Mouse (Mus musculus) olfactory bulb, adult 2 months (tissue): ENCODE results near the gene Lrrc8d. TPM values are rescaled to one million over a fixed set of nuclear protein-coding genes. Genes with fewer than 3 reads are reported as not detected.

Experiments used
- H3K27ac ChIP-seq: fragments of 200-500 bp; 2 replicates; pipeline ENCODE4 v1.5.1; 2012; ENCODE audit warnings: low read depth, low read length; ENCODE audit not compliant: insufficient read depth
- H3K4me1 ChIP-seq: fragments of 200-500 bp; 2 replicates; pipeline ENCODE4 v1.6.1; 2012; ENCODE audit warnings: low read length; ENCODE audit not compliant: control insufficient read depth, insufficient read depth
- H3K4me3 ChIP-seq: fragments of 200-500 bp; 2 replicates; pipeline ENCODE4 v1.5.1; 2012; ENCODE audit warnings: mild to moderate bottlenecking, low read depth, low read length, moderate library complexity; ENCODE audit not compliant: insufficient read depth
- CTCF ChIP-seq: fragments of 200-500 bp; IDR thresholded peaks from 2 replicates; pipeline ENCODE4 v1.5.1; 2012; ENCODE audit warnings: low read depth, mild to moderate bottlenecking, low read length, moderate library complexity; ENCODE audit not compliant: insufficient read depth
- POLR2A ChIP-seq: fragments of 200-500 bp; IDR thresholded peaks from 2 replicates; pipeline ENCODE4 v1.6.1; 2012; ENCODE audit warnings: mild to moderate bottlenecking, low read depth, low read length, moderate library complexity; ENCODE audit not compliant: insufficient read depth
- WGBS: fragments of 180-500 bp; shearing (Covaris S2); methylation state at CpG from one replicate; pipeline ENCODE4 v1.1.7; 2018; 5-methylcytosine and 5-hydroxymethylcytosine counted together
- polyA plus RNA-seq: library from polyadenylated mRNA; stranded (reverse); fragments of >200 nt; gene quantifications from 2 replicates; pipeline ENCODE4 v1.2.4, GENCODE M21; 2012; ENCODE audit warnings: low replicate concordance; ENCODE audit not compliant: missing spikeins, insufficient read depth, insufficient read length

The Lrrc8d gene
- polyA plus RNA-seq, 1 experiment, result not detected

DNA sequence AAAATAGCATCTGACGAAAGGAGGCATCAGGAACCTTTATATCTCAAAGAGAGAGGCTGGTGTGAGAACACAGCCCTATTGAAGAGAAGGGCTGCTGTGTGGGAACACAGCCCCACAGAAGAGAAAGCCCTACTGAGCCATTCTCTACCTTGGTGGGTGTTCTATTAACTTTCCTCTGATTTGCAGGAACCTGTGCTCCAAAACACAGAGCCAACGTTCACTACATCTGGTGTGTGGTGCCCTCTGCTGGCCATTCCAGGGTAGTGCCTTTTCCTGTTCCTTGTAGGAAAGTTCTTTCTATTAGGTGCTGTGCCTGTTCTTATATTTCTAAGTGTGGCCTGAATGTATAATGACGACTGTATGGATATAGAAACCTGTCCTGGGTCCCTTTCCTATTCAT is 168.8 kb downstream of the Lrrc8d start:
- Histone ChIP-seq H3K4me3 (no peak overlapping the region), H3K4me1 (no peaks in the 10 kb centered on the region; the same call in 1 of the 2 replicates), H3K27ac (no peak overlapping the region)
- WGBS, result 15% methylated on average over 3 of the region's 3 CpGs
- no peak for TF ChIP-seq POLR2A
- TF ChIP-seq CTCF, result no peak

DNA sequence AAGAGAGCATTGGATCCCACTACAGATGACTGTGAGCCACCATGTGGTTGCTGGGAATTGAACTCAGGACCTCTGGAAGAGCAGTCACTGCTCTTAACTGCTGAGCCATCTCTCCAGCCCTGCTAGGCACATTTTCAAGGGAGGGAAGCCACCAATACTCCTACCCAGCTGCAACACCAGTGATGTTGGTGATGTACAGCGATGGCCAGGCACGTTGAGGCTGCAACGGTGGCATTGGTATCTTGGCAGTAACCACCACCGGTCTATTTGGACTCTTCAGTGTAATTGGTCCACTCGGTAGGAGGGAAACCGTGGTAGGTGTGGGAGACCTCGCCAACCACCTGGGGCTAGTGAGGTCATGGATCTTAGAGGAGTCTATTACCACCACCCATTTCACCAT is 170.0 kb downstream of the Lrrc8d start:
- no peak overlapping the region for H3K27ac ChIP-seq
- H3K4me1 ChIP-seq, result no peaks in the 10 kb centered on the region; the same call in 1 of the 2 replicates
- H3K4me3 ChIP-seq, result no peak overlapping the region
- no peak for TF ChIP-seq CTCF
- TF ChIP-seq POLR2A, result no peak
- 91% methylated on average over 7 of the region's 7 CpGs for WGBS

DNA sequence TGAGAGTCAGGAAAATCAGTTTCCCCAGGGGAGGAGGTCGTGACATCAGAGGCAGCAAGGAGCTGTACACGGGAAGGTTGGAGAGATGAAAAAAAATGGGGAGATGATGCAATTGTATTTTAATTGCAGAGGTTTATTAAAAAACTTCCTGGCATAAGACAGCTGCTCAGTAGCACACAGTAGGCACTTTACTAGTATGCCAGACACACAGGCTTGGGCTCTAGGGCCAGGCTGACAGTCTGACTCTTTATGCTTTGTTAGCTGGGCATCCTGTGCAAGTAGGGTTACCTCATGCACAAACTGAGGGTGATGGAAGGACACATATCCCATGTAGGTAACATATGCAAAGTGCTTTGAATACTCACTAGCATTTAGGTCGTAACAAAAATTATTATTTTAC is 171.4 kb downstream of the Lrrc8d start:
- peaks cover 4% of the 10 kb centered on the region for H3K4me1 ChIP-seq
- 85% methylated on average over 3 of the region's 3 CpGs for WGBS
- no peak for TF ChIP-seq POLR2A
- no peak for TF ChIP-seq CTCF
- no peak overlapping the region for H3K27ac ChIP-seq
- H3K4me3 ChIP-seq, result no peak overlapping the region

DNA sequence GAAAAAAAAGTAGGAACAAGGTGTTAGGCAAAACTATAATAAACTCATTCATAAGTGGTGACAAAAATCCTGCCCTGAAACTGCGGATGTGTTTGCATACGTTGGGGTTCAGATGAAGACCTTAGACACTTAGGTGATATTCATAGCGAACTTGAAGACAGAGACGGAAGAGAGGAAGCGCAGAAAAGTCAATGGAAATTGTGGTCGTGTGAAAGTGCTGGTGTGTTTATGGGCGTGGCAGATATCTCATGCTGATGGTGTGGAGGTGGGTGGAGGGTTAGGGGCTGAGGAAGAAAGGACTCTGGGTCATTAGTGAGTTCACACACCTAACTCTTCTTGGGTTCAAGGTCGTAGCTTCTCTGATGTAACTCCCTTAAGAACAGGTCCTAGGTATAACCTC is 172.4 kb downstream of the Lrrc8d start:
- no peak for TF ChIP-seq POLR2A
- no peak for TF ChIP-seq CTCF
- Histone ChIP-seq H3K27ac (no peak overlapping the region), H3K4me1 (peaks cover 4% of the 10 kb centered on the region), H3K4me3 (no peak overlapping the region)
- 86% methylated on average over 8 of the region's 8 CpGs for WGBS

DNA sequence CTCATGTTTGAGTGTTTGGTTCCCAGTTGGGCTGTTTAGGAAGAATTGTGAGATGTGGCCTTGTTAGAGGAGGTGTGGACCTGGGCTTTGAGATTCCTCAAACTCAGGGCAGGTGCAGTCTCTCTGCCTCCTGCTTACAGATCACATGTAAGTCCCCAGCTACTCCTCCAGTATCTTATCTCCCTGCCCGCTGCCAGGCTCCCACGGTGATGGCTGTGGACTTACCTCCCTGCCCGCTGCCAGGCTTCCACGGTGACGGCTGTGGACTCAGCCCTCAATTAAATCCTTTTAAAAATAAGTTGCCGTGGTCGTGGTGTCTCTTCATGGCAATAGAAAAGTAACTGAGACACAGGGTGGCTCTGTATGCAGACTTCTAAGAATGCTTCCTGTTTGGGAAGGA is 173.1 kb downstream of the Lrrc8d start:
- 44% methylated on average over 7 of the region's 7 CpGs for WGBS
- H3K4me1 ChIP-seq, result peaks cover 4% of the 10 kb centered on the region
- no peak for TF ChIP-seq POLR2A
- H3K4me3 ChIP-seq, result no peak overlapping the region
- H3K27ac ChIP-seq, result no peak overlapping the region

DNA sequence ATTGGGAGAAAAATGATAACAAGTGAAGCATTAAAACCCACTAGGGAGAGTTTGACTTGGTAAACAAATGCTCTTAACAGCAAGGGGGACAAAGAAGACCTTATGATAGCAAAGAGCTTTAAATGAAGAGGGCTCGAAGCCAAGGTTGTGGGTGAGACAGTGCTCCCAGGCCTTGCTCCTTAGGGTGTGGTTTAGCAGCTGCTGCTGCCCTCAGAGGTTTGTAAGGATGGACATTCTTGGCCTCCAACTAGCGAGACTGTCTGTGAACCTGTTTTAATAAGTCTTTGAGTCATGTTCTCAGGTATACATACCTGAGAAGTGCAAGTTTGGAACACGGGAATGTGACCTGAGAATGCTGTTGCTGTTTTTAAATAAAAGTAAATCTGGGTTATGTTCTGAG is 174.0 kb downstream of the Lrrc8d start:
- Histone ChIP-seq H3K27ac (no peak overlapping the region), H3K4me3 (no peak overlapping the region), H3K4me1 (peaks cover 4% of the 10 kb centered on the region)
- WGBS, result 86% methylated on average over 3 of the region's 3 CpGs
- no peak for TF ChIP-seq CTCF
- no peak for TF ChIP-seq POLR2A

DNA sequence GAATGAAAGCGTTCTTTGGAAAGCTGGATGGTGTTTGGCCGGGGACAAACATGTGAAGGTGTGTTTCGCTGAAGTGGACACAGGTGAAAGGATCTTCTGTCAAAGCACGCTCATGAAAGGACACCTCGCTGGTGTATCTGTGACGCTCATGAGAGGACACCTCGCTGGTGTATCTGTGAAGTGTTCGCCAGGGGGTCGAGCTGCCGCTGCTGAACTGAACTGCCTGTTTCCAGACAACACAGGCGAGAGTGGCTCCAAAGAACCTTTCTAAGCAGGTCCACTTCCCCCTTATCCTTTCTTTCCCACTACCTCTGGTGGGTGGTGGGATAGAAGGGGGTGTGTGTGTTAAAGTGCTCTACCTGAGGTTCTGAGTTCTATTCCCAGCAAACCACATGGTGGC is 174.7 kb downstream of the Lrrc8d start:
- Histone ChIP-seq H3K4me1 (peaks cover 5% of the 10 kb centered on the region), H3K4me3 (no peak overlapping the region), H3K27ac (no peak overlapping the region)
- WGBS, result 95% methylated on average over 11 of the region's 11 CpGs
- TF ChIP-seq POLR2A, result no peak
- TF ChIP-seq CTCF, result no peak

DNA sequence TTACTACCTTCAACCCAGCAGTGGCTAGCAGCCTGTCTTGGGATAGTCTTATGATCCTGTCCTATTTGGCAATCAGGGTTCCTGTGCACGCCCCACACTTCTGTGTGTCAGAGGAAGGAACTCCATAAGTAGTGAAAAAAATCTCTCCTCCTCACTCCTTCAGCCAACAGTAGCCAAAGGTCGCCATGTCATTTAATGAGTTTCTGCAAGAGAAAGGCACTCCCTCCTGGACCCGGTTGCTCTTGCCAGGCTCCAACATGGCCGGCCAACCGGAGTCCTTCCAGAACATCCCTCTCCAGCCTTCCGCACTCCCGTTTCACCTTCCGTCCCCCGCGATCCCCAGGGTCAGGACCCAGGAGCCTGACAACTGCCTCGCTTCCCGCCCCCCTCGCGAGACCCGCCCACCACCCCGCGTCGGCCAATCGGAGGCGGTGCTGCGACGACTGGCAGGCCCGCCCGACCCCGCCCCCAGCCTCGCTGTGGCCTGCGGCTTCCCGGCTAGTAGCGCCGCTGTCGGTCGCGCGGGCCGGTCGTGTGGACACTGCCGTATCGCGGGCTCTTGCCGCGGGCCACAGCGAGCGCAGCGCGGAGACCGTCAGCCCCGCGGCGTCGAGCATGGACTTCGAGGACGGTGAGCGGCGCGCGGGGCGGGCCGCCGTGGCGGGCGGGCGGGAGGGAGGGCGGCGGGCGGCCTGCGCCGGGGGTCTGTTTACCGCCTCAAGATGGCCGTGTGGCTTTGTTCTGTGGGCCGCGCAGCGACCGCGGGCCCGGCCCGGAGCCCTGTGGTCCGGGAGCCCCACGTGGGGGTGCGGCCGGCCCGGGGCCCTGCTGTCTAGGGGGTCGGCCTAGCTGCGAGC is 176.5 kb downstream of the Lrrc8d start, which contains the start of gene Zfp326:
Gene Zfp326, plus strand, starts transcription at position 498 of the 857 bp plus-strand sequence.
- Histone ChIP-seq H3K4me3 (peak within 1 kb of the TSS; percentile 96), H3K4me1 (peaks cover 6% of the 10 kb centered on the region), H3K27ac (peak within 1 kb of the TSS; percentile 73)
- TF ChIP-seq POLR2A (peak; percentile 74), CTCF (no peak)
- under 1% methylated on average over 76 of the region's 83 CpGs for WGBS

DNA sequence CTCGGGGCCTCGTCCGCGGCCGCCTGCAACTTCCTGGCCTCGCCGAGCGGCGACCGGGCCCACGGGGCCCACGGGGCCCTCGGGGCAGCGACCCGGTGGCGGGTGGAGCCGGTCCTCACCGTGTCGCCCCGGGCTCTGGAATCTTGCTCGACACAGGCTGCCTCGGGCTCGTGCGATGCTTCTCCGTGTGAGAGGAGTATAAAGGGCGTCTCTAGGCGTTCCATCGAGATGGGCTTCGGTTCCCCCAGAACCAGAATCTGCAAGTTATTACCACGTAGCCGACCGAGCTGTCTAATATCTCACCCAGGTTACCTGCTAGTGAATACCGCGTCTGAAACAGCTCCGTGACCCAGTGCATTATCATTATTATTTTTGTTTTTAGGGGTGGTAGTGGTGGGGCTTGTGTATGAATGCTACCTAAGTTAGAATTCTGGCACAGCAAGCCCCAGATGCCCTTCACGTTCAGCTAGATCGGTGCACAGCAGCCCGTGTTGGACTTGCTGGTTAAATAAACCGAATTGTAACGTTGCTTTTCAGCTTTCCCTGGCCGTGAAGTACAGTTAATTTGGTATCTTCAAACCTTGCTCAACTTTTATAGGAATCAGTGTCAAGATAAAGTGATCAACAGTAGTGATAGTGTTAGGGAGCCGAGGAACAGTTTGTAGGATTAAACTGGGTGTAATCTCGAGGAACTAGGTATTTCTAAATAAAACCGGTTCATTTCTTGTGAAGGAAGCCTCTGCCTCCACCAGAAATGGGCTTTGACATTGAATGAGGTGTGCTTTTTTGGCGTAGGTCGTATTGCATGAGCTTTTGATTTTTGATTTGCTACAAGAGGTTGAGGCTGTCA is 177.4 kb downstream of the Lrrc8d start:
- TF ChIP-seq CTCF, result no peak
- no peak for TF ChIP-seq POLR2A
- WGBS, result 1% methylated on average over 46 of the region's 46 CpGs
- Histone ChIP-seq H3K4me1 (peaks cover 9% of the 10 kb centered on the region), H3K27ac (peak overlapping the region; percentile 73), H3K4me3 (peak overlapping the region; percentile 96)

Other genes starting within 250 kb of the Lrrc8d start
- gene Lrrc8c, start 180.6 kb upstream of the Lrrc8d start, polyA plus RNA-seq, result not detected in 2 replicates
- not detected in 2 replicates for gene Zfp326, start 176.6 kb downstream of the Lrrc8d start, polyA plus RNA-seq